Mouse (Mus musculus) lung, postnatal 14 days (tissue): ENCODE data around the gene Hnf4a.
"Not testable (repeated sequence)": the region's sequence is repeated elsewhere in the genome, so short reads cannot be mapped to it uniquely, and the experiment has no call there.

Source experiments
- DNase-seq: peaks from one replicate; pipeline ENCODE4 v3.0.0; 2021

Gene Hnf4a

DNA sequence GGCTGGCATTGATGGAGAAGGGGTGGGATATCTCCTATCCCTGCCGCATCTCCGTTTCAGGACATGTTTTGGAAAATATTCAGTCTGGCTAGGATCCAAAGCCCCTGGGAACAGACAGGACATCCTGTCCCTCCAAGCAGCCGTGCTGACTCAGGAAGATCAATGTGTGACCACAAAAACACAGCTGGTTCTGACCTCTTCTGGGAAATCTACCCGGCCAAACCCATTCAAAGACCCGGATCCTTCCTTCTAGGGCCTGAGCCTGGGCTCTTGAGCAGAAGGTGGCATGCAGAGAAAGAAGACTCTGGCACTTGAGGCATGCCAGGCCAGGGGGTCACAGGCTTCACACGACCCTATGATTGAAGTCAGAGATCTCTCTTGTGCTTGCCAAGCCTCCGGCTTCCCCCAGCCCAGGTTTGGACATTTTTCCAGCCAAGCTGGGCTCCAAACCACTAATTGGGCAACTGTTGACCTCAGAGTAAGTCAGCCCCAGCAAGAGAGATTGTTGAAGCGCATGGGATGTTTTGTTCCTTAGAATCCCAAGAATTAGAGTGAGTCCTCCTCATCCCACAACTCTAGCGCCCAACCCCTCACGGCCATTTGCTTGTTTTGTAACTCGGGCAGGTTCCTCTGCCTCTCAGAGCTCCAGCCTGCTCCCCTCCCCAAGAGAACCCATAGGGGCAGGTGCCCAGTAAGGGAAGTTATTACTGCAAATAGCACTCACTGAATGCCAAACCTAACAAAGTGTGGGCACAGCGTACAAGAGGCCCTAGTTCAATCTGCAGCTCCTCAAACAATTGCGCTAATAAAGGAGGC lies 89.7 kb downstream of the Hnf4a start:
- peak; percentile 82 for DNase-seq

DNA sequence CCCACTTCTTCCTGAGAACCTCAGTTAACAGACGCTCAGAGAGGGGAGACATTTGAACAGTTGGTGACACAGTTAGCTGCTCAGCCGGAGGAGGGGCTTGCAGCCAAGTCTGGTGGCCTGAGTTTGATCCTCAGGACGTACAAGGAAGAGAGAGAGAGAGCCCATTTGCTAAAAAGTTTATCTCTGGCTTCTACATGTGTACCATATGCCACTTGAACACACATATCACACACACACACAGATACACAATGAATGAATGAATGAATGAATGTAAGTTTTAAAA lies 90.2 kb downstream of the Hnf4a start:
- DNase-seq, result no peak

DNA sequence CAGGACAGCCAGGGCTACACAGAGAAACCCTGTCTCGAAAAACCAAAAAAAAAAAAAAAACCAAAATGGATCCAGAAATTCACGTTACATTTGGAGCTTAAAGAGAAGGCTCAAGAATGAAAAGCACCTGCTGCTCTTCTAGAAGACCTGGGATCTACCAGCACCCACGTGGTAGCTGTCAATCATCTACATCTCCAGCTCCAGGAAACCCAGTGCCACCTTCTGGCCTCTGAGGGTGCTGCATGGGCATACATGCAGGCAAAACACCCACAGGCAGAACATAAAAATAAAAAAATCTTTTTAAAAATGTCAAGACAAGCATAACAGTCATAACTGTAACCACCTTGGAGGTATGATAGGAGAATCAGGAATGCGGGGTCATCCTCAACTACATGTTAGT lies 91.1 kb downstream of the Hnf4a start:
- DNase-seq, result peak; percentile 71

DNA sequence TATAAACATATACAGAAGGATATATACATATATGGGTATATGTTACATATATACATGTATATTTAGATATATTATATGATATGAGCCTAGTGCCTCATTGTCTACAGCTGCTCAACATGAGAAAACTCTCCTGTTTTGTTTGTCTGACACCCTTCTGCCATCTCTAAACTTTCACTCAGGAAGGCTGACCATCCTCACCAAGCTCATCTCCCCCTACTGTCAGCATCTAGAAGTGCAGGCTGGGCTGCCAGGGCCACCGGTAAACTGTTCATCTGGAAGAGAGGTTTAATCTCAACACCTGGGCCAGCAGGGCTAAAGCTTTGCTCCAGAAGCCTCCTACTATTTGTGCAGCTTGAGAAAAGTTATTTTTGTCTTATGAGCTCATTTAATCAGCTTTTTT lies 92.6 kb downstream of the Hnf4a start:
- DNase-seq, result peak; percentile 77

DNA sequence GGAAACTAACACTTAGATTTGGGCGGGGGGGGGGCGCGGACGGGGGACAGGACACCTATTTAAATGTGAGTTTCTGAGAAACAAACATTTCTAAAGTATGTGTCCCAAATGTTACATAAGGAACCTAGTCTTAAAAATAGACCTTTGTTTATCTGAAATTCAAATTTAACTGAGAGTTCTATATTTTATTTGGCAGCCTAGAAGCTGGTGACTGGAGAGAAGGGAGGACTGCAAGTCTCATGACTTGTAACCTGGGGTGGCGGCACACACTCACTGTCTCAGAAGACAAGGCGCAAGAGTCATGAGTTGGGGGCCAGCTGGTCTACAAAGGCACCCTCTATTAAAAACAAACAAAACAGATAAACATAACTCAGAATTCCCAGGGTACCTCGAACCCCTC lies 94.5 kb downstream of the Hnf4a start:
- no peak for DNase-seq

DNA sequence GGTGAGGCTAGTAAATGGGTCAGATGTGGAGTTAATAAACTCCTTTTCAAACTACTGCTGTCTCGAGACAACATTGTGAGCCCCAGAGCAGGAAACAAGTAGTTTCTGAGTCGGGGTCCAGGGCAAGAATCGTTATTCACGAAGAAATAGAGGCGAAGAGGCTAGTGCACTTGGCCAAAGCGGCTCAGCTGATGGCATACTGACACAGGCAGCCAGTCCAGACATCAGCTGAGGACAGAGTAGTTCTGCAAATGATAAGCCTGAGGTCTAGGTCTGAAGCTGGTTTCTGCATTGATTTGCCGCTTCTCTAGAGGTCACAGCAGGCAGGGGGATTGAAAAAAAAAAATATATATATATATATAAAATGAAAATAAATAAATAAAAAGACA lies 95.1 kb downstream of the Hnf4a start:
- DNase-seq, result no peak

DNA sequence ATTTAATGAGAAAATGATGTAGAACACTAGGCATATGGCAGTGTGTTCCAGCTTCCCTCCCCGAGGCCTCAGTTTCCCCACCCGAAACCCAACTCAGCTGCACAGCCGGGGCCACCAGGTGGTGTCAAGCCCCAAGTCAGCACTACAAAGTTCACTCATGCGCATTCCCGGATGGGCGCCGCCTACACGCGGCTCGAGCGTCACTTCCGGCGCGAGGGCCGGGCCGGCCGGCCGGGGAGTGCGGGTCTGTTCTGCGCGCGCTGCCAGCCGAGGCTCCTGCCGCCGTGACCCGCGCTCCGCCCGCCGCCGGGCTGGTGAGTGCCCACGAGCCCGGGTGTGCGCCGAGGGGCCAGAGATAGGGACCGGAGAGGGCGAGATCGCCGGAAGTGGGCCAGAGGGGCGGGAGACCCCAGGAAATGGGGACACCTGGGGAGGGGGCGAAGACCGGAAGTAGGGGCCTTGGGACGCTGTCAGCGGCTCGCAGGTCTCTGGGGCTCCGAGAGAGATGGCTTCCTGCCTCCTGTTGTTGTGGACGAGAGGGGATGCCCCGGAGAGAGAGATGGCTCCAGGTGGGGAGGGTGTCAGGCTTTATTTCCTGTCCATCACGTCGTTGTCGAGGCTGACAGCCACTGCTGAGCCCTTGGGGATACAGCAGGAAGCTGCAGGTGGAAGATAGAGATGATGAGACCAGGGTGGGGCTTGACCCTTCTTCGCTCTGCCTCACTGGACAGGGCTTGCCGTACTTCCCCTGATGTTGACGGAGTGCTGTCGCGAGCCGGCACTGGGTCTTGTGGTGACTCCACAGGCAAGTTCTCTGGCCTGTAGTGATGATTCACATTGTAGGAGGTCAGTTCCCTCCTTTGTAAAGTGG lies 95.7 kb downstream of the Hnf4a start, which contains the start of gene Ttpal:
Ttpal (plus strand) TSS at position 214 of the 871 bp plus-strand sequence.
- peak; percentile 90 for DNase-seq

DNA sequence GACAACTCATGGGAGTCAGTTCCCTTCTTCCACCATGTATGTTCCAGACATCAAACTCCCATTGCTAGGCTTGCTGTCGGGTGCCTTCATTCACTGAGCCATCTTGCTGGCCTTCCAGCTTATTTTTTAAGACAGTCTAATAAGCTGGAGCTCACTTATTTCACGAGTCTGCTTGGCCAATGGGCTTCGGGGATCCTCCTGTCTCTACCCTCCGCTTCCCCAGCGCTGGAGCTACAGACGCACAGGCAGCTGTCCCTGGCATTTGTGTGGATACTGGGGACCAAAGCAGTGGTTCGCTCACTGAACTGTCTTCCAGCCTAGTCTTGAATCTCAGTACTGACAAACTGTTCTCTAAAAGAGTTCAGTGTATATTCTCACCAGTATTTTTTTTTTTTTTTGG lies 99.6 kb downstream of the Hnf4a start:
- no peak for DNase-seq

DNA sequence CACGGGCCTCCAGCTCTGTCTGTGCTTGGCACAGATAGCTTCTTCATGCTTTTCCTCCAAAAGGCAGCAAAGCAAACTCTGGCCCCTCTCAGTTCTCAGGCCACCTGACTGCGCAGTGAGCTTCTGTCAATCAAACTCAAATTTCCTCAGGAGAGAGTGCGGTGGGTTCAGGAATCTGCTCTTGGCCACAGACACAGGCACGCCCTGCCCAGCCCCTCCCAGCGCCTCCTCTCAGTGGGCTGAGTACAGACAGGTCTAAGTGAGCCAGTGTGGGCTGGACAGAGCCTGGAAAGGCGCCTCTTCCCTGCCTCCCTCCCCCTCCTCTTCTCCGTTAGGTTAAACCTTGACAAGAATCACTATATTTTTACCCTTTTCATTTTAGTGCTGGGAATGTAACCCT lies 101.4 kb downstream of the Hnf4a start:
- DNase-seq, result no peak

DNA sequence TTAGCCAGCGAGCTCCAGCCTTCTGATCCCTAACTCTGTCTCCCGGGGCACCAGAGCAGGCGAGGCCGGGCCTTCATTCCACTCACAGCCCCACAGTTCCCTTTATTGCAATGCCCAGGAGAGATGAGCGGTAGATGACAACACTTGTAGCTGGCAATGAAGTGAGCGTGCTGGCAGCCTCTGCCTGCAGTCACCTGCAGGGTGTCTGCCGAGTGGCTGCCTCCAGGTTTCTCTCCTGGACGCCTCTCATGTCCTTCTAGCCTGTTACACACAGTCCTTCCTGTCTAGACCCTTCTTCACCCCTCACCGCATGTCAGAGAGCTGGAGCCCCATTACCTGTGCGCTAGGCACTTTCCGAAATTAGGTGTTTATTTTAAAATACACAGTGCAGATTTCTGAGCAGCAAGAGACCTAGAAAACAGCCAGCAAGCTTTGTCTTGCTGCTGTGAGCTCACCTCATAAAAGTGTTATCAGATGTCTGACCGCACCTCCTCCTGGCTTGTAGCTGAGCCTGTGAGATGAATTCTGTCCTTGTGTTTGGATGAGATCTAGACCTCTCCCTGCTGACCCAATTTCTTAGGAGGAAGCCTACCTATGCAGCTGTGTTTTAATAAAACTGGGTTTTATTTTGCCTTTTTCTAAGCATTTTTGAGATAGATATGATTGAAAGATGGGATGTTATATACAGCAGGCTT lies 102.8 kb downstream of the Hnf4a start:
- DNase-seq, result no peak

DNA sequence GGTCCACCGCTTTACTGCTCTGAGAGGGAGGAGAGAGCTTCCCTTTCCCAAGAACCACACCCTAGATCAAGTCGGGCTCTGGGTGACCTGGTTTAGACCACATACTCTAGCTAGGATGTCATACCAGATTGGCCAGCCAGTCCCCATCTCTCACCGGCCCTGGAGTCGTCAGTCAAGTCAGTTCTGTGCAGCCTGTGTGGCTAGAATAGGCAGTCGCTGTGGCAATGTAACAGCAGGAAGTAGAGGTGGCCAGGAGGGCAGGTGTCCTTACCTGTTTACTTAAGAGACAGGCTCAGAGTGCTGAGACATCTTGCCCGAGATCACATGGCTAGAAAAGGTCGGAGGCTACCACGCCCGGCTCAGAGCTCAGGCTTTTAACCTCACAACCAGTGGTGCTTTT lies 104.6 kb downstream of the Hnf4a start:
- no peak for DNase-seq

DNA sequence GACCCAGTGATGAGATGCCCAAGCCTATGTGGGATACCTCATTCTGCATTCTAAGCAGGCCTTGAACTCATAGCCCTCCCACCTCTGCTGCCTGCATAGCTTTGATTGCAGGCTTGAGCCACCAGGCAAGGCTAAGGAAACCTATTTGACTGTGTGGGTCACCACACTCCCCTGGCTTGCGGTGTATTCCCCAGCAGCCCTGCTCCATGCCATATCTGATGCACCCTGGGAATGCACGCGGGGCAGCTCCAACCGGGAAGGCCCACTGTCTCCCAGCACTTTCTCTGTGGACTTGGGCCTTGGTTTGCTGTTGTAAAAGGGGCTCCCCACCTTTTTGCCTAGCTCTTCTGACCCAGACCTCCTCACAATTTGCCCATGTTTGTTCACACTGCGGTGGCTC lies 106.6 kb downstream of the Hnf4a start:
- DNase-seq, result no peak

DNA sequence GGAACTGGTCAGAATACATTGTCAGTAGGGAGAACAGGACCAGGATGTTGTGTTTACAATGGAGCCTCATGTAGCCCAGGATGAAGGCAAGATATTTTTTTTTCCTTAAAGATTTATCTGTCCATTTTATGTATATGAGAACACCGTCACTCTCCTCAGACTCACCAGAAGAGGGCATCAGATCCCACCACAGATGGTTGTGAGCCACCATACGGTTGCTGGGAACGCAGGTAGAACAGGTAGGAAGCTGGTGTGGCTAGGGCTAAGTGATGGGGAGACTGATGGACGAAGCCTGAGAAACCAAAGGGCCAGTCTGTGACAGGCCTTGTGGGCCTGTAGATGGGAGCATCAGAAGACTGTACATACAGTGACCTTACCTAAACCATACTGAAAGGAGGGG lies 107.4 kb downstream of the Hnf4a start:
- DNase-seq, result no peak

DNA sequence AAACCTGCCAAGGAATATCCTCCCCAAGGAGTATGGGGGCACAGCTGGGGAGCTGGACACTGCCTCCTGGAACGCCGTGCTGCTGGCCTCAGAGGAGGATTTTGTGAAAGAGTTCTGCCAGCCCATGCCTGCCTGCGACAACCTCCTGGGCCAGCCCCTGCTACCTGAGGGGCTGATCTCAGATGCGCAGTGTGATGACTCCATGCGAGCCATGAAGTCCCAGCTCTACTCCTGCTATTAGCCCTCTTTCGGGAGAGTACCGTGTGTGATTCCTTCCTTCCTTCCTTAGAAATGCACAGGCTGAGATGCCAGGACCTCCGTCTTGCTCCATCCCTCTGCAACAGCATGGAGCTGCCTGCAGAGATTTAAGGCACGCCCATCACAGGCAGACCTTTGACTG lies 108.8 kb downstream of the Hnf4a start:
- no peak for DNase-seq

DNA sequence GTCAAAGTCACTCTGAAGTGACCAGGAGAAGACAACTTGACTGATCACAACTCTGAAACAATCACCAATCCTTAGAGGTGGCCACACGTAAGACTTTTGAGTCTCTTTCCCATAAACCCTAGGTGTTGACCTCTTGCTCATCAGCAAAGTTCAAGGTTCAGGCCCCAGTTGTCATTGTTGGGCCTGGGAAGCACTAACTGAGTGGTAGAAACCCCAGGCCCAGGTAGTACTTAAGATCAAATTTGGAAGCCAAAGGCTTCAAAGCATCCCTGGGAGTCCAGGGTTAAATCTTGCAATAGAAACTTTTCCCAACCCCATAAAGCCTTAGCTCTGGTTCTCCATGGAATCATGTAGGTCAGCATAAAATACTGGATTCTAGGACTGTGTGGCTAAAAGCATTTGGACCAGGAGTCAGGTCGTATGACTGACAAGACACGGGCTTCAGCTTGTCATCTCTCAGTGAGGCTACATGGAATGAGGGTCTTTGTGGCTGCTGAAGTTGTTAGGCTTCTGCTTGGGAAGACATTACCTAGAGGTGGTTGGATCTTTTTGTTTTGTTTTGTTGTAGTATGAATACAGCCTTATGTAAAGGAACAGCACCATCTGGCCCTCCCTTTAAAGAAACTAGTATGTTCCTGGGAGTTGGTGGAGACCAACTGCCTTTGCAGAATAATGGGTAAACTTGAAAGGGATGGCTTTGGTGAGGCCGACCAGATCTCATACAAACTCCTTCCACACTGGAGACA lies 109.5 kb downstream of the Hnf4a start:
- no peak for DNase-seq

DNA sequence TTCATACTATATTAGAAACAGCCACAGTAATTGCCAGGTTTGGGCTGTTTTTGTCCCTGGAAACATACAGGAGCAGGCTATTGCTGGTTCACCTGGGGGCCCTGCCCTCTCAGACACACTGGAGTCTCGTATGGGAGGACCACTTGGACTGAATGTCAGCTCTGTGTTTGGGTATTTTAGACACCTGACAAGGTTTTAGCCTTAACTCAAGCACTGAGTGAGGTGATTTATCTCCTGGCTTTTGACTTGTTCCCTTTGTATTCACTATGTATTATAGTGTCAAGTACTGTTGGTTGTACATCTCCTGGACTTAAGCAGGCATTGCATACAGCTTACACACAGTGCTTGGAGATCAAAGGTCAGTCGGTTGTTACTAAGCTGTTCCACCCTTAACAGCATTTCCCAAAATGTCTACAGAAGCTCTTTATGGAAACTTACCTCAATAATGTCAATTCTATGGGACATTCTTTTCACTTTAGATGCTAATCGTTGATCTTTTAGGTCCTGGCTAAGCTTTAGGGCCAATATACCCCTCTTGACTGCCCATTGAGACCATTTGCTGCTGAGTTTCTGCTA lies 110.1 kb downstream of the Hnf4a start:
- DNase-seq, result no peak

DNA sequence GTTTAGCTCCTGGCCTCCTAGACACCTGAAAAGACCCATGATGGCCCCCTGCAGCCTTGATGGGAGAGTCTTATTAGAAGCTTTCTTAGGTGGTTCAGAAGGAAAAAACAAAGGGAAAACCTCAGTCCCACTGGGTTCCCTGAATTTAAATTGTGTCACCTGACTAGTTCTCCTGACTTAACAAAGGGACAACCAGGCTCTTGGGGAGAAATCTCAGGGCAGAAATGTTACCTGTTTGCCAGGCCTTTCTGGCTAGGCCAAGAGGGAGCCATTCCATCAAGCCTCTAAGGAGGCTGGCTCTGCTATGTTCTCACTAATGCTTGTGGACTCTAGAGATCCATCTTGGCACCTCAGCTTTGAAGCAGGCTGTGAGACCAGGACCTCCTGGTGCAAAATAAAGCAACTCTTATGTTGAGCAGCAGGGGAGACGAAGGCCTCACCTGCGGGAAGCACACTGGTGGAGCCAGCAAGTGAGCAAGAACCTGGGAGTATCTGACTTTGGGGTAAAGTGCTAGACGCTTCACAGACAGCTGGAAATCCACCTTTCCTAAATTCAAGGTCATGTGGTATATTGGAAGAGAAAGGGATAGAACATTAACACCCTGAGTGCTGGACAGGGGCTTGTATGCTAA lies 110.7 kb downstream of the Hnf4a start:
- DNase-seq, result no peak

DNA sequence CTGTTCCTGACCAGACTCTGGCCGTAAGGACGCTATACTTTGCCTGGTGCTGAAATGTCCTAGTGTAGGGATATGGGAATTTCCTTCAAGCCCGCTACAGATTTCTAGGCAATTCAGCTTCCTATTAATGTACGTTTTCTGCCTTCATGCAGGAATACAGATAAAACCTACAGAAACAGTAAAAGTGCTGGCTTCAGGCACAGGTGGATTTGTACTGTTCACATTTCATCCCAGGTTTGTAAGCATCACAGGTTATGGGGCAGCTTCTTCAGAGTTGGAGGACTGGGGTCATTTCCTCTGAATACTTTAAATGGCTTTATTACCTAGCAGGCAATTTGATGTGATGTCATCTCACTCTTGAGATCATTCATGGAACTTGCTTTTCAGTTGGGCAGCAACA lies 111.3 kb downstream of the Hnf4a start:
- DNase-seq, result no peak

DNA sequence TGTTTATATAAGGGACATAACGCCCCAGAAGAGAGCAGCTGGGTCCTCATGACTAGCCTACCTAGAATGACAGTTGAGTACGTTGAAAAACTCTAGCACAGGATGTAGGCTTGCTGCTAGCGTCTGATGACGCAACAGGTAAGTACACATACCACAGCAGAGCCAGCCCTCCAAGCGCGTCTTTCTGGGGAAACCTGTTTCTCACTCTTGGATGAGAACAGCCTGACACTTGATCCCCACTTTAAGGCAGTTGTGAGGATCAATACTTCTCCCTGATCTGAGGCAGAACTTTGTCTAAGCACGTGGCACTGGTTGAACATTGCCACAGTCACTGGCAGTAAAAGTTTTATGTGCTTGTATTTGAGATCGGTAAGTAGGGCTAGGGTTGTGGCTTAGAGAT lies 113.8 kb downstream of the Hnf4a start:
- no peak for DNase-seq

DNA sequence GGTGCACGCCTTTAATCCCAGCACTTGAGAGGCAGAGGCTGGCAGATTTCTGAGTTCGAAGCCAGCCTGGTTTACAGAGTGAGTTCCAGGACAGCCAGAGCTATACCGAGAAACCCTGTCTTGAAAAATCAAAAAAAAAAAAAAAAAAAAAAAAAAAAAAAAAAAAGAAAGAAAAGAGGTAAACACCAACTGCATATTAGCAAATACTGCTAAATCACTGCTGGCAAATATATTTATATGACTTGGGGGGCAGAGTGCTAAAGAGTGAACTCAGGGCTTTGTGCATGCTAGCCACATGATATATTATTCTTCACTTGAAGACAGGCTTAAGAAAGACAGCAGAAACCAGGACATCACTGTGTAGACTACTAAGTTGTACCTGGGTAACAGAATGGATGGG lies 114.8 kb downstream of the Hnf4a start:
- not testable (repeated sequence) for DNase-seq
